Mouse (Mus musculus) neural tube, embryonic 10.5 days (tissue): ENCODE data around the gene Zfp84.
"Not testable (repeated sequence)": the region's sequence is repeated elsewhere in the genome, so short reads cannot be mapped to it uniquely, and the experiment has no call there.

ENCODE experiments used
- DNase-seq: peaks from one replicate; pipeline ENCODE4 v3.0.0-alpha.2; 2017; ENCODE audit warnings: low spot score; ENCODE audit errors: extremely low spot score

Gene Zfp84

GRCm38 (mm10) chr7:29768090-29768900 lies at the start of gene Zfp84:
Zfp84 (plus strand) TSS chr7:29768552.
- DNase-seq, result peak; percentile 86

GRCm38 (mm10) chr7:29725461-29726142 lies 42.8 kb upstream of the Zfp84 start:
- DNase-seq, result not testable (repeated sequence)

DNA sequence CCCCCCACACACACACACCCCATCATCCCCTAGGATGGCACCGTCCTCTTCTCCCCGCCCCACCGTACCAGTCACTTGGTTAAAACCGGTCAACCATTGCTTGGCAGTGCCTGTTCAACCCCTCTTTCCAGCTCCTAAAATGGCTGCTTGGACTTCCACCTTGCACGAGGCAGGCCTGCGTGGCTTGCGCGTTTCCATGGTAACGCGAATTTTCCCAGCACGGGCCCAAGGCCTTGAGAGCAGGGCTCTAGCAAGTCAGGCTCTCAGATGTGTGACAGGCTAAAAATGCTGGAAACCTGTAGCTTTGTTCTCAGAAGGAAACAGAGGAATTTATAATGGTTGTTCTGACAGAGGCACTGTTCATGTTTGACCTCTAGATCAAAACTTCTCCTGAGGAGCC lies 41.5 kb upstream of the Zfp84 start, which contains the start of gene Catsperg2:
TSS of gene Catsperg2 (minus strand) at position 173 of the 400 bp plus-strand sequence.
- not testable (repeated sequence) for DNase-seq

- no peak for DNase-seq
Observed at GRCm38 (mm10) chr7:29728055-29728454, 40.3 kb upstream of the Zfp84 start.

GRCm38 (mm10) chr7:29742258-29742657 lies 26.1 kb upstream of the Zfp84 start:
- DNase-seq, result no peak

GRCm38 (mm10) chr7:29760476-29760875 lies 7.9 kb upstream of the Zfp84 start:
- no peak for DNase-seq

GRCm38 (mm10) chr7:29764702-29765101 lies 3.6 kb upstream of the Zfp84 start:
- DNase-seq, result no peak

DNA sequence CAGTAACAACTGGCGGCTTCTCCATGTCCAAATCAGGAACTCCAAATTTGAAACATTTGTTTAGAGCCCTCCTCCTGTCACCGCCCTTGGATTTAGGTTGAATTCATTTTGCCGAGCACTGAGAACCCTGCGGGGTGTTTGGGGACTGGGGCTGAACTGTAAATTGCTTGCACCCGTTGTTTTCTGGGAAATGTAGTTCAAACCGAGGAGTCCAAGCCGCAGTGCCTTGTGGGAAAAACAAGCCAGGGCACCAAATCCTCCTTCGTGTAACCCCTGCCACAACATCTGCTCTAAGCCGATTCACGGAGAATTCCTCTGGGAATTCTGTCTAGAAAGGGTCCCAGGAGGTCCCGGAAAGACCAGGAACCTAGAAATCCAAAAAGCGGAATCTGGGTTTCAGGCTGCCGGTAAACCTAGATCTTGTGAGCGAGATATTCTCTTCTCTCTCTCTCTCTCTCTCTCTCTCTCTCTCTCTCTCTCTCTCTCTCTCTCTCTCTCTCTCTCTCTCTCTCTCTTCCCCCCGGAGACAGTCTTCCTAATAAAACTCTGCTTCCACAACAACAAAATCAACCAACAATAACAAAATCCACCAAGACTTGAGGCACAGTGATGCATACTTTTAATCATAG lies 1.2 kb upstream of the Zfp84 start:
- peak; percentile 76 for DNase-seq

DNA sequence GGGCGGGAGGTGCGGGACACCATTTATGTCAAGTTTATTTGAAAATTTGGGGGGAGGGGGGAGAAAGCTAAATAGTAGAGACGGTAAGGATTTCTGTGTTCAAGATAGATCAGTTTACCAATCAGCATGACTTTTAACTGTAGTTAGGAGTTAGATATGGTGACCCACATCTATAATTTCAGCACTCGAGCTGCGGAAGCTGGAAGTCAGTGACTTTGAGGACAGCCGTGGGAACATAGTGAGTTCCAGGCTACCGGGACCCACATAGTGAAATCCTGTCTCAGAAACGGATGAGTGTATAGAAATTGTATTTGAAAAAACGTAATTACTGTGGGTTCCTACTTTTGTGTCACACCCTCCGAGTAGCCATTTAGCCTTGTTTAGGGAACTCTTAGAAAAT lies 628 bp downstream of the Zfp84 start:
- no peak for DNase-seq

DNA sequence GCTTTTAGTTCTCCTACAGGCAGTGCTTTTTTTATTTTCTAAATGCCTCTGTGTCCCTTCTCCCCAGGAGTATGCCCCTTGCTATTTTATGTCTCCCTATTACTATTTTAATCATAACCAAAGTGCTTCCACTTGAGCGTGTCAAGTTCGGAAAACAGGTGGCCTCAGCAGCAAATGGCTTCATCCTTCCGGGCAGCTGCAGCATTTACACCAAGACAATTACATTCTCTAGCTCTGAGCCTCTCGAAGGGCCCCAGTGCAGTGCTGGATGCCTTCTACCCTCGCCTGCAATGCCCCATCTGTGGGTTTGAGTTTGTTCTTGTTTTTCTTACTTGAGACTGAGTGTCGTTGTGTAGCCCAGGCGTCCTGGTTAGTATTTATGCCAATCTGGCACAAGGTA lies 5.2 kb downstream of the Zfp84 start:
- DNase-seq, result no peak

DNA sequence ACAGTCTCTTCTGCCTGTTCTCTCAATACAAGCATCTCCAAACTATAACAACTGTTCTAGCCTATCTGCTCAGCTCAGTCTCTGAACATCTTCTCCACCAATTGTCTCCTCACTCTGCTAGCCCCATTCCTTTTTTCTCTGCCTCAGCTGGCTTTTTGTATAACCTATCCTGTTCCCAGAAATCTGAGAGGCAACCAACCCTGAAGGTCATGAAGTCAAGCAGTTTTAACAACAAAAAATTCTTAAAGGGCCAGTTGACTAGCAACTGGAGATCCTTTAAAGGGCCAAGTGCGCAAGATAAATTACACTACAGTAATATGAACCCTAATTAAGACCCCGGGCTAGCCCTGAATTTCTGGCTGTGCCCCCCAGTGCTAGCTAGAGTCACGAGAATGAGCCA lies 6.0 kb downstream of the Zfp84 start:
- no peak for DNase-seq

- no peak for DNase-seq
Observed at GRCm38 (mm10) chr7:29776568-29776967, 8.2 kb downstream of the Zfp84 start.

GRCm38 (mm10) chr7:29777372-29777771 lies 9.0 kb downstream of the Zfp84 start:
- no peak for DNase-seq

DNA sequence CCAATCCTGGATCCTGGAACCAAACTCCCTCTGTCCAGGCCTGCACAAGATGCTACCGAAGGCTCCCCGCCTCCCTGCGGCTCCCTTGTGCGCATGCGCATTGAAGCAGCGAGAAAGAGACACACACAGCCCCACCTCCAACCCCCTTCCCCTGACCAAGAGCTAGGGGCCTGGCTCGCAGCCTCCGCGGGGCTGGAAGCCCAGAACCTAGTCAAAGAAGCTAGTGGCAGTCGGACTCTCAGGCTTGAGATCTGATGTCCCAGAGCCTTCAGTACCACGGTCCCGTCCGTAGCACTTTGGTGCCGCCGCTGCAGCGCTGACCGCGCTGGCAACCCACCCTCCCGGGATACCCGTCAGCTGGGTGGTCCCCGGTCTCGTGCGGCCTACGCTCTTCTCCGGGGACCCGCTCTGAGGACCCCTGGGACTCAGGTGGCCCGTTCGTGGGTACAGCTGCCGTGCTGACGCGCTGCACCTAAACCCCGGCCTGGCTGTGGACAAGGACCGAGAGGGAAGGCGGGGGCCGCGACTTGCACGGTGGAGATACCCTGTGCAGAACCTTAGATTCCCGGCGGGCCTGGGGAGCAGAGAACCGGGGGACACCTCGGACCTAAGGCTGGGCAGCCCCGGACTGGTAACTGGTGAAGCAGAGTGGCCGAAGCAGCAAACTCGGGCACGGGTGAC lies 15.7 kb downstream of the Zfp84 start, which contains the start of gene Zfp30:
TSS of gene Zfp30 (plus strand) at position 128 of the 681 bp plus-strand sequence.
- DNase-seq, result peak; percentile 94

- DNase-seq, result no peak
Observed at GRCm38 (mm10) chr7:29785023-29785422, 16.7 kb downstream of the Zfp84 start.

DNA sequence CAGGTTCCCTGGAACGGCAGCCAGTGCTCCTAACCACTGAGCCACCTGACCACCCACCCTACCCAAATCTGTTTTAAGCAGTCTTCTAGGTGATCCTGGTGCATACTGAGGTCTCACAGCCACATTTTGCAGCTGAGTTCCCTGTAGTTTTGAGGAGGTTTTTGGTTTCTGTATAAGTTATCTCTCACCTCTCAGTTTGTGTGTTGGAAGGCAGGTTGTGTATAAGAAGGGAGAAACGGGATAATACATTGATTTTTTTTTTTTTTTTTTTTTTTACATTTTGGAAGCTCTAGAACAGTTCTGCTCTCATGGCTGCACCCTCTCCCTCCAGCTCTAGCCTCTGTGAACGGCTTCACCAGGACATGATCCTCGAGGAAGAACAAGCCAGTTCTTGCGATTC lies 17.5 kb downstream of the Zfp84 start:
- DNase-seq, result no peak

GRCm38 (mm10) chr7:29792906-29793305 lies 24.6 kb downstream of the Zfp84 start:
- peak; percentile 19 for DNase-seq

DNA sequence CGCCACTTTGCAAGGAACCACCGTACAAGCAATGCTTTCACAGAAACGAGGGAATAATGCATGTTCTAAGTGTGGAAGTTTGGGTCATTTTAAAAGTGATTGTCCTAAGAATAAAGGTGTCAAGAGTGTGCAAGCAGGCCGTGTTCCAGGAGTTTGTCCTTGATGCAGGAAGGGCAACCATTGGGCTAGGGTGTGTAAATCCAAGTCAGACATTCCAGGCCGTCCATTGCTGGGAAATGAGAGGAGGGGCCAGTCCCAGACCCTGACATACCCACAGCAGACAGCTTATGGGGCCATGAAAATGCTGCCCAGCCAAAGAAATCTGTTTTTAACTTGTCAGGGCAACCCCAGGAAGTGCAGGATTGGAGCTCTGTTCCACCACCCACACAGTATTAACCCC lies 38.7 kb downstream of the Zfp84 start:
- DNase-seq, result no peak

- no peak for DNase-seq
Observed at GRCm38 (mm10) chr7:29812244-29812643, 43.9 kb downstream of the Zfp84 start.

GRCm38 (mm10) chr7:29814381-29814780 lies 46.0 kb downstream of the Zfp84 start:
- no peak for DNase-seq

DNA sequence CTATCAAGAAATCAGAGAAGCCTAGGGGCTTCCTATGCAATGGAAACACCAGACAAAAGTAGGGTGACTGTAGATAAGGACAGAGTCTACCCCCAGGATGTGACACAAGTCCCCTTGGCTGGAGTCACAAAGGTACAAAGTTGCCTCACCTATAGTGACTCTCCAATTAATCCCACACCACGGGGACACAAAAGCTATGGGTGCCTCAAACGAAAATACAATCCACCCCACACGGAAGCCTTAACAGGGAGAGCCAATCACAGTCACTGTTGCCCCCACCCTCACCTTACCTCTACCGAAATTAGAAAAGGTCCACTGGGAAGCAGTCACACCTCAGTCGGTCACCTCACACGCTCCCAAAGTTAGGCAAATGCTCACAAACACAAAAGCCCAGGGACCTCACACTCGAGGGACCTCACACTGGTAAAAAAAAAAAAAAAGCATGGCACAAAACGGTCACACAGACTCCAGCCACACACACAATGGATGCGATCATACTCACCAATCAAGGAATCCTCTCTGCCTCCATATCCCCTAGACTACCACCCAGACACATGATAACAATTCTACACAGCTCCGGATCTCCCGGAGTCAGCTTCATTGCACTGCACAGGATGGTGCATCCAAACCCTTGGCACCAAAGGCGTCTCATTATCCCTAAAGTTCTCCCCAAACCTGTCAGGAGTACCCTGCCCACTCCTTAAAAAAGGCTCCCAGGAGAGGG lies 46.9 kb downstream of the Zfp84 start:
- peak; percentile 16 for DNase-seq
